Mouse (Mus musculus) CD8-positive naive resting alpha-beta T cell, adult 2 months (primary cell): ENCODE data around the gene Elof1.

Experiments
- DNase-seq, 2 experiments: peaks; one replicate each; pipeline ENCODE4 v3.0.0; 2022; ENCODE audit warnings: low read depth in 2 of 2, low spot score in 2 of 2

The Elof1 gene

GRCm38 (mm10) chr9:22136765-22137547 lies 20.0 kb upstream of the Elof1 start:
- DNase-seq, result no peak

GRCm38 (mm10) chr9:22135644-22136390 lies 18.8 kb upstream of the Elof1 start, which contains the start of gene Acp5:
Acp5 (minus strand) TSS chr9:22135711.
- peak in 1 of 2 experiments; percentile 44 for DNase-seq

GRCm38 (mm10) chr9:22134988-22135643 lies 18.1 kb upstream of the Elof1 start:
- no peak for DNase-seq

GRCm38 (mm10) chr9:22134246-22134890 lies 17.4 kb upstream of the Elof1 start:
- DNase-seq, result peak in 1 of 2 experiments; percentile 33

GRCm38 (mm10) chr9:22132220-22132619 lies 15.2 kb upstream of the Elof1 start:
- DNase-seq, result no peak

- DNase-seq, result peak in 1 of 2 experiments; percentile 50
These were observed 14.4 kb upstream of the Elof1 start for GRCm38 (mm10) chr9:22131226-22131981.

GRCm38 (mm10) chr9:22125246-22126027 lies 8.5 kb upstream of the Elof1 start:
- no peak for DNase-seq

- DNase-seq, result no peak
These were observed 7.2 kb upstream of the Elof1 start for GRCm38 (mm10) chr9:22124169-22124568.

- no peak for DNase-seq
These were observed 6.2 kb upstream of the Elof1 start for GRCm38 (mm10) chr9:22123069-22123609.

GRCm38 (mm10) chr9:22122005-22122404 lies 5.0 kb upstream of the Elof1 start:
- no peak for DNase-seq

- DNase-seq, result no peak
These were observed 4.6 kb upstream of the Elof1 start for GRCm38 (mm10) chr9:22121545-22121944.

GRCm38 (mm10) chr9:22119543-22119942 lies 2.6 kb upstream of the Elof1 start:
- DNase-seq, result no peak

GRCm38 (mm10) chr9:22117754-22118456 lies 933 bp upstream of the Elof1 start:
- peak; percentile 64 to 81 for DNase-seq

GRCm38 (mm10) chr9:22116086-22116485 lies 886 bp downstream of the Elof1 start:
- no peak for DNase-seq

GRCm38 (mm10) chr9:22115635-22116034 lies 1.3 kb downstream of the Elof1 start:
- no peak for DNase-seq

GRCm38 (mm10) chr9:22108194-22108593 lies 8.8 kb downstream of the Elof1 start:
- no peak for DNase-seq

- no peak for DNase-seq
These were observed 17.1 kb downstream of the Elof1 start for GRCm38 (mm10) chr9:22099922-22100321.

- no peak for DNase-seq
These were observed 17.8 kb downstream of the Elof1 start, which contains the start of gene Cnn1 for GRCm38 (mm10) chr9:22098993-22099696. Cnn1 (plus strand) TSS chr9:22099216.
